ENCODE assay signal across 23 mouse cellular contexts in the genomic region with DNA sequence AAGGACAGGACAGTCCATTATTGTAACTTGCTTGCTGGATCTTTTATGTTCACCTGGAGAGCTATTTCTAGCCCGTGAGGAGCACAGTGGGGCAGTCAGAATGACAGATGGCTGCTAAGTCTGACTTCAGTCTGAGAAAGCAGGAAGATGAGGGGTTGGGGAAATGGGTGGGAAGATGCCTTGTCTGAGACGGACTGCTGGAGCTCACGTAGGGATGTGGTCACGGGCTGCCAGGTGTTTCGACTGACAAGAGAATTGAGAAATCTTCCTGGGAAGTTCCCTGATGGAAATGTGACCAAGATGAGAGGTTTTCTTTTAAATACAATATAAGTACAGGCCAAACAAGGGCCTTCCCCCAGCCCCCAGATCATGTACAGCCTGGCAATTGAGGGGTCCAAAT.
"Had no signal": no experiment of that assay in that cellular context is flagged by ENCODE, and none has a peak within 500 bp of the region (broad histone marks: within the 10 kb centered on the region; RNA-seq: fewer than 3 reads in every experiment).

No protein-coding gene starts in this region.

- H3K4me3 ChIP-seq: layer of hippocampus, adult 2 months; left cerebral cortex, adult 2 months; limb, embryonic 12.5 days; limb, embryonic 15.5 days; midbrain, embryonic 12.5 days; midbrain, embryonic 15.5 days; neural tube, embryonic 12.5 days; neural tube, embryonic 15.5 days had no signal

- H3K27ac ChIP-seq: kidney, postnatal 0 days; layer of hippocampus, adult 2 months; left cerebral cortex, adult 2 months; limb, embryonic 12.5 days; limb, embryonic 15.5 days; liver, embryonic 14.5 days; macrophage; midbrain, embryonic 12.5 days; midbrain, embryonic 15.5 days; neural tube, embryonic 12.5 days; neural tube, embryonic 15.5 days; stomach, postnatal 0 days had no signal

- H3K27me3 ChIP-seq: limb, embryonic 12.5 days; limb, embryonic 15.5 days; midbrain, embryonic 12.5 days; midbrain, embryonic 15.5 days; neural tube, embryonic 12.5 days; neural tube, embryonic 15.5 days had no signal

- DNase-seq: kidney, postnatal 25 days; layer of hippocampus, adult 9-11 months; layer of hippocampus, postnatal 36 days; liver, postnatal 0 days; lung, embryonic 14.5 days; right cerebral cortex, adult 18-20 months; right cerebral cortex, postnatal 14 days; right cerebral cortex, postnatal 4 days; thymus, adult 2 months; thymus, postnatal 14 days; thymus, postnatal 4 days had no signal
